Mouse (Mus musculus) kidney, adult 2 months (tissue): ENCODE results near the gene Cyp8b1.

Experiments
- CTCF ChIP-seq: fragments of 200-500 bp; conservative IDR thresholded peaks from 2 replicates; pipeline ENCODE4 v1.5.1; 2011; ENCODE audit warnings: low read depth, mild to moderate bottlenecking, control low read depth, low read length, moderate library complexity, mixed read lengths; ENCODE audit not compliant: insufficient read depth, insufficient read length
- POLR2A ChIP-seq: fragments of 200-500 bp; IDR thresholded peaks from one replicate; pipeline ENCODE4 v1.6.1; 2011; ENCODE audit warnings: low read depth, low read length, control low read depth

- TF ChIP-seq POLR2A: no peak
- no peak for TF ChIP-seq CTCF
These were observed 35.0 kb upstream of the Cyp8b1 start for GRCm38 (mm10) chr9:121951114-121951423.
